Mouse (Mus musculus) limb, embryonic 11.5 days (tissue): ENCODE data around the gene Elmo1. TPM values are rescaled to one million over a fixed set of nuclear protein-coding genes. Genes with fewer than 3 reads are reported as not detected.

ENCODE experiments used
- ATAC-seq: fragments of 200-750 bp; cut with Nextera tagmentation; 2 replicates; pipeline ENCODE4 v1.8.0; 2017; ENCODE audit warnings: low read depth; ENCODE audit not compliant: insufficient number of reproducible peaks, low FRiP score, low TSS enrichment
- DNase-seq: peaks from one replicate; pipeline ENCODE4 v3.0.0-alpha.2; 2015; ENCODE audit warnings: low spot score
- H3K27ac ChIP-seq: fragments of 300-500 bp; sonication (generic); replicated peaks from 2 replicates; pipeline ENCODE4 v1.5.1; 2014; ENCODE audit warnings: low read depth, mild to moderate bottlenecking, low read length
- H3K27me3 ChIP-seq: fragments of 300-500 bp; sonication (generic); 2 replicates; pipeline ENCODE4 v1.6.1; 2014; ENCODE audit warnings: mild to moderate bottlenecking, low read length, mixed read lengths; ENCODE audit not compliant: control insufficient read depth, insufficient read depth
- H3K36me3 ChIP-seq: fragments of 300-500 bp; sonication (generic); 2 replicates; pipeline ENCODE4 v1.6.1; 2014; ENCODE audit warnings: mild to moderate bottlenecking, low read length, moderate library complexity, mixed read lengths; ENCODE audit not compliant: control insufficient read depth, insufficient read depth
- H3K4me1 ChIP-seq: fragments of 300-500 bp; sonication (generic); 2 replicates; pipeline ENCODE4 v1.6.1; 2014; ENCODE audit warnings: low read length, mixed read lengths; ENCODE audit not compliant: control insufficient read depth, insufficient read depth
- H3K4me2 ChIP-seq: fragments of 300-500 bp; sonication (generic); 2 replicates; pipeline ENCODE4 v1.6.1; 2014; ENCODE audit warnings: low read depth, mild to moderate bottlenecking, moderate library complexity; ENCODE audit not compliant: severe bottlenecking
- H3K4me3 ChIP-seq: fragments of 300-500 bp; sonication (generic); 2 replicates; pipeline ENCODE4 v1.5.1; 2014; ENCODE audit warnings: low read depth, low read length
- H3K9ac ChIP-seq: fragments of 300-500 bp; sonication (generic); 2 replicates; pipeline ENCODE4 v1.6.1; 2014; ENCODE audit warnings: mild to moderate bottlenecking, low read length
- H3K9me3 ChIP-seq: fragments of 300-500 bp; sonication (generic); 2 replicates; pipeline ENCODE4 v1.6.1; 2016; ENCODE audit warnings: low read length; ENCODE audit not compliant: control insufficient read depth
- WGBS: fragments of 180-500 bp; shearing (Covaris S2); extraction: QIAGEN DNeasy Blood & Tissue Kit; methylation state at CpG from one replicate; pipeline ENCODE4 v1.1.7; 2014; 5-methylcytosine and 5-hydroxymethylcytosine counted together
- polyA plus RNA-seq: library from polyadenylated mRNA; unstranded; fragments of >200 nt; fragmentation: Nextera tagmentation; extraction: Ambion mirVana; gene quantifications from 2 replicates; pipeline ENCODE4 v1.2.1, GENCODE M21; 2014

The Elmo1 gene
- polyA plus RNA-seq, 1 experiment from 2014 or later, result 9.6 TPM

GRCm38 (mm10) chr13:20090711-20091603 is 561 bp downstream of the Elmo1 start:
- 0 out of 2 replicates have a peak overlapping the region, but pooled peaks have one; percentile 8 for H3K27ac ChIP-seq
- peak overlapping the region; percentile 94 for H3K4me2 ChIP-seq
- WGBS, result under 1% methylated on average over 78 of the region's 93 CpGs
- no peaks in the 10 kb centered on the region for H3K4me1 ChIP-seq
- no peaks in the 10 kb centered on the region for H3K9me3 ChIP-seq
- ATAC-seq (peak; percentile 71), DNase-seq (peak; percentile 68)
- H3K4me3 ChIP-seq, result peak overlapping the region; percentile 78
- H3K36me3 ChIP-seq, result no peaks in the 10 kb centered on the region
- H3K27me3 ChIP-seq, result peaks cover 8% of the 10 kb centered on the region; the same call in 1 of the 2 replicates
- peak overlapping the region; percentile 72 for H3K9ac ChIP-seq

- Histone ChIP-seq H3K4me3 (peak overlapping the region; percentile 78), H3K4me2 (peak overlapping the region; percentile 94), H3K27me3 (peaks cover 8% of the 10 kb centered on the region; the same call in 1 of the 2 replicates), H3K27ac (no peak overlapping the region), H3K36me3 (no peaks in the 10 kb centered on the region), H3K9ac (peak overlapping the region; percentile 72; the same call in 1 of the 2 replicates), H3K9me3 (no peaks in the 10 kb centered on the region), H3K4me1 (no peaks in the 10 kb centered on the region)
- 1% methylated on average over 10 of the region's 10 CpGs for WGBS
- no peak for DNase-seq
- peak; percentile 35; the same call in 1 of the 2 replicates for ATAC-seq
These were observed 1.2 kb downstream of the Elmo1 start for GRCm38 (mm10) chr13:20091604-20091926.

GRCm38 (mm10) chr13:20092301-20092700 is 1.9 kb downstream of the Elmo1 start:
- no peak overlapping the region for H3K27ac ChIP-seq
- no peaks in the 10 kb centered on the region for H3K36me3 ChIP-seq
- no peak overlapping the region for H3K4me3 ChIP-seq
- no peak overlapping the region for H3K9ac ChIP-seq
- WGBS, result 82% methylated on average over 3 of the region's 3 CpGs
- H3K4me2 ChIP-seq, result no peak overlapping the region
- no peaks in the 10 kb centered on the region for H3K4me1 ChIP-seq
- peaks cover 8% of the 10 kb centered on the region; the same call in 1 of the 2 replicates for H3K27me3 ChIP-seq
- H3K9me3 ChIP-seq, result no peaks in the 10 kb centered on the region
- ATAC-seq, result no peak
- DNase-seq, result peak; percentile 17

GRCm38 (mm10) chr13:20093307-20094045 is 3.1 kb downstream of the Elmo1 start:
- Histone ChIP-seq H3K4me3 (no peak overlapping the region), H3K9me3 (no peaks in the 10 kb centered on the region), H3K27me3 (peaks cover 8% of the 10 kb centered on the region; the same call in 1 of the 2 replicates), H3K4me2 (no peak overlapping the region), H3K4me1 (no peaks in the 10 kb centered on the region), H3K9ac (no peak overlapping the region), H3K27ac (no peak overlapping the region), H3K36me3 (no peaks in the 10 kb centered on the region)
- DNase-seq, result peak; percentile 21
- no peak for ATAC-seq
- WGBS, result 77% methylated on average over 19 of the region's 19 CpGs

- WGBS, result 89% methylated on average over 4 of the region's 4 CpGs
- H3K4me2 ChIP-seq, result no peak overlapping the region
- DNase-seq (no peak), ATAC-seq (no peak)
- no peak overlapping the region for H3K4me3 ChIP-seq
- no peak overlapping the region for H3K27ac ChIP-seq
- H3K9ac ChIP-seq, result no peak overlapping the region
- H3K9me3 ChIP-seq, result no peaks in the 10 kb centered on the region
- H3K4me1 ChIP-seq, result no peaks in the 10 kb centered on the region
- H3K36me3 ChIP-seq, result no peaks in the 10 kb centered on the region
- H3K27me3 ChIP-seq, result peaks cover 2% of the 10 kb centered on the region; the same call in 1 of the 2 replicates
These were observed 4.7 kb downstream of the Elmo1 start for GRCm38 (mm10) chr13:20094916-20095700.

GRCm38 (mm10) chr13:20097006-20097617 is 6.7 kb downstream of the Elmo1 start:
- ATAC-seq, result no peak
- 65% methylated on average over 5 of the region's 5 CpGs for WGBS
- H3K27ac ChIP-seq, result no peak overlapping the region
- no peak overlapping the region for H3K9ac ChIP-seq
- DNase-seq, result no peak
- no peak overlapping the region for H3K4me3 ChIP-seq
- H3K9me3 ChIP-seq, result no peaks in the 10 kb centered on the region
- H3K4me2 ChIP-seq, result no peak overlapping the region
- no peaks in the 10 kb centered on the region for H3K27me3 ChIP-seq
- no peaks in the 10 kb centered on the region for H3K4me1 ChIP-seq
- H3K36me3 ChIP-seq, result no peaks in the 10 kb centered on the region

GRCm38 (mm10) chr13:20097934-20098593 is 7.7 kb downstream of the Elmo1 start:
- H3K27ac ChIP-seq, result no peak overlapping the region
- DNase-seq (no peak), ATAC-seq (no peak)
- H3K4me1 ChIP-seq, result no peaks in the 10 kb centered on the region
- no peak overlapping the region for H3K4me2 ChIP-seq
- H3K27me3 ChIP-seq, result no peaks in the 10 kb centered on the region
- H3K4me3 ChIP-seq, result no peak overlapping the region
- H3K9ac ChIP-seq, result no peak overlapping the region
- no peaks in the 10 kb centered on the region for H3K9me3 ChIP-seq
- no peaks in the 10 kb centered on the region for H3K36me3 ChIP-seq
- 63% methylated on average over 5 of the region's 5 CpGs for WGBS
